Mouse (Mus musculus): ENCODE measurements at regions not wholly inside any gene's neighbourhood (a gene's known extent, or its start where the extent isn't known, plus 50 kb on each side); places are given as distances from the start of the nearest gene placed in this dataset.

- H3K4me3 ChIP-seq (ENCODE audit: insufficient read depth in 1 of 2, low read depth in 1 of 2, low read length in 2 of 2, poor library complexity in 1 of 2, severe bottlenecking in 1 of 2) = no peak overlapping the region
- in situ Hi-C loops (cut with MboI; ENCODE audit: low sequenced_read_pairs in 2 of 2, unreplicated experiment in 2 of 2) = no loop called here
- H3K9ac ChIP-seq (ENCODE audit: insufficient read depth, low read depth, low read length, poor library complexity, severe bottlenecking) = no peak overlapping the region
- TF ChIP-seq MAFK (IDR thresholded peaks at IDR 0.05; ENCODE audit: insufficient read depth, low read depth, low read length) = no peak
- no peak for TF ChIP-seq ZC3H11A (IDR thresholded peaks at IDR 0.05; ENCODE audit: borderline replicate concordance, low read depth, low read length)
- no peak for TF ChIP-seq ZNF384 (IDR thresholded peaks at IDR 0.05; ENCODE audit: low read depth, low read length)
- TF ChIP-seq CHD2 (IDR thresholded peaks at IDR 0.05; ENCODE audit: low read depth, low read length) = no peak
- TF ChIP-seq HCFC1 (IDR thresholded peaks at IDR 0.05; ENCODE audit: borderline replicate concordance, insufficient read depth, low read length) = no peak
- H3K4me1 ChIP-seq (ENCODE audit: control insufficient read depth in 2 of 2, insufficient read depth in 2 of 2, low read length in 2 of 2, poor library complexity in 1 of 2) = no peaks in the 10 kb centered on the region
- no peaks in the 10 kb centered on the region for H3K9me3 ChIP-seq (ENCODE audit: control insufficient read depth, insufficient read depth, low read depth, low read length)
- H3K36me3 ChIP-seq (ENCODE audit: control insufficient read depth, insufficient read depth, low read length, poor library complexity, severe bottlenecking) = no peaks in the 10 kb centered on the region
- no peak overlapping the region for H3K27ac ChIP-seq (ENCODE audit: insufficient read depth, low read depth, low read length, poor library complexity, severe bottlenecking)
- no peak for DNase-seq (ENCODE audit: low read depth, low spot score)
Measured at GRCm38 (mm10) chr7:129794276-129794675, 202.6 kb downstream of the Wdr11 start.

DNA sequence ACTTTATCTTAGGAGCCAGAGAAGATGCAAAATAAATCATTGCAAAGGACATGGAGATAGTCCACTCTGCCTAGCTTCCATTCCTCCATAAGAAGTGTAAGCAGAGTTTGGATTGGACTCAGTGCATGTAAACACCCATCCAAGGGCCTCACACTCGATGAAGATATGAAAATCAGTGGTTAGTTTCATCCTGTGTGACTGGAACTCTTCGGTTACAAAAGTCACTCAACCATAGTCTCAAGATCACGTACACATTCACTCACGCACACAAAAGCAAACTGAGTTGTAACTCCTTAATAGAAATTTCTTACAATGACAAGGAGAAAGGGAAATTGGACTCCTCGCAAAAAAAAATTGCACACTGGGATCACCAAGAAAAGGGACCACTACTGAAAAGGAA is 206.9 kb downstream of the Wdr11 start:
- no peak overlapping the region for H3K4me3 ChIP-seq (ENCODE audit: insufficient read depth in 1 of 2, low read depth in 1 of 2, low read length in 2 of 2, poor library complexity in 1 of 2, severe bottlenecking in 1 of 2)
- no peak for DNase-seq (ENCODE audit: low read depth, low spot score)
- no peak overlapping the region for H3K9ac ChIP-seq (ENCODE audit: insufficient read depth, low read depth, low read length, poor library complexity, severe bottlenecking)
- no peaks in the 10 kb centered on the region for H3K4me1 ChIP-seq (ENCODE audit: control insufficient read depth in 2 of 2, insufficient read depth in 2 of 2, low read length in 2 of 2, poor library complexity in 1 of 2)
- H3K9me3 ChIP-seq (ENCODE audit: control insufficient read depth, insufficient read depth, low read depth, low read length) = no peaks in the 10 kb centered on the region
- no peak for TF ChIP-seq ZNF384 (IDR thresholded peaks at IDR 0.05; ENCODE audit: low read depth, low read length)
- no peak for TF ChIP-seq HCFC1 (IDR thresholded peaks at IDR 0.05; ENCODE audit: borderline replicate concordance, insufficient read depth, low read length)
- no peak for TF ChIP-seq CHD2 (IDR thresholded peaks at IDR 0.05; ENCODE audit: low read depth, low read length)
- TF ChIP-seq MAFK (IDR thresholded peaks at IDR 0.05; ENCODE audit: insufficient read depth, low read depth, low read length) = no peak
- TF ChIP-seq ZC3H11A (IDR thresholded peaks at IDR 0.05; ENCODE audit: borderline replicate concordance, low read depth, low read length) = no peak
- in situ Hi-C loops (cut with MboI; ENCODE audit: low sequenced_read_pairs in 2 of 2, unreplicated experiment in 2 of 2) = no loop called here
- H3K36me3 ChIP-seq (ENCODE audit: control insufficient read depth, insufficient read depth, low read length, poor library complexity, severe bottlenecking) = no peaks in the 10 kb centered on the region
- no peak overlapping the region for H3K27ac ChIP-seq (ENCODE audit: insufficient read depth, low read depth, low read length, poor library complexity, severe bottlenecking)

GRCm38 (mm10) chr7:129800461-129800867 is 208.8 kb downstream of the Wdr11 start:
- no peak for TF ChIP-seq MAFK (IDR thresholded peaks at IDR 0.05; ENCODE audit: insufficient read depth, low read depth, low read length)
- no peak for TF ChIP-seq ZNF384 (IDR thresholded peaks at IDR 0.05; ENCODE audit: low read depth, low read length)
- TF ChIP-seq ZC3H11A (IDR thresholded peaks at IDR 0.05; ENCODE audit: borderline replicate concordance, low read depth, low read length) = no peak
- TF ChIP-seq HCFC1 (IDR thresholded peaks at IDR 0.05; ENCODE audit: borderline replicate concordance, insufficient read depth, low read length) = no peak
- no peak for TF ChIP-seq CHD2 (IDR thresholded peaks at IDR 0.05; ENCODE audit: low read depth, low read length)
- no peak overlapping the region for H3K27ac ChIP-seq (ENCODE audit: insufficient read depth, low read depth, low read length, poor library complexity, severe bottlenecking)
- H3K4me1 ChIP-seq (ENCODE audit: control insufficient read depth in 2 of 2, insufficient read depth in 2 of 2, low read length in 2 of 2, poor library complexity in 1 of 2) = no peaks in the 10 kb centered on the region
- in situ Hi-C loops (cut with MboI; ENCODE audit: low sequenced_read_pairs in 2 of 2, unreplicated experiment in 2 of 2) = no loop called here
- DNase-seq (ENCODE audit: low read depth, low spot score) = no peak
- no peaks in the 10 kb centered on the region for H3K36me3 ChIP-seq (ENCODE audit: control insufficient read depth, insufficient read depth, low read length, poor library complexity, severe bottlenecking)
- H3K4me3 ChIP-seq (ENCODE audit: insufficient read depth in 1 of 2, low read depth in 1 of 2, low read length in 2 of 2, poor library complexity in 1 of 2, severe bottlenecking in 1 of 2) = no peak overlapping the region
- H3K9ac ChIP-seq (ENCODE audit: insufficient read depth, low read depth, low read length, poor library complexity, severe bottlenecking) = no peak overlapping the region
- no peaks in the 10 kb centered on the region for H3K9me3 ChIP-seq (ENCODE audit: control insufficient read depth, insufficient read depth, low read depth, low read length)

- H3K4me1 ChIP-seq (ENCODE audit: control insufficient read depth in 2 of 2, insufficient read depth in 2 of 2, low read length in 2 of 2, poor library complexity in 1 of 2) = no peaks in the 10 kb centered on the region
- no peak for DNase-seq (ENCODE audit: low read depth, low spot score)
- H3K4me3 ChIP-seq (ENCODE audit: insufficient read depth in 1 of 2, low read depth in 1 of 2, low read length in 2 of 2, poor library complexity in 1 of 2, severe bottlenecking in 1 of 2) = no peak overlapping the region
- H3K36me3 ChIP-seq (ENCODE audit: control insufficient read depth, insufficient read depth, low read length, poor library complexity, severe bottlenecking) = no peaks in the 10 kb centered on the region
- TF ChIP-seq ZC3H11A (IDR thresholded peaks at IDR 0.05; ENCODE audit: borderline replicate concordance, low read depth, low read length) = no peak
- no peak for TF ChIP-seq MAFK (IDR thresholded peaks at IDR 0.05; ENCODE audit: insufficient read depth, low read depth, low read length)
- no peak for TF ChIP-seq ZNF384 (IDR thresholded peaks at IDR 0.05; ENCODE audit: low read depth, low read length)
- no peak for TF ChIP-seq CHD2 (IDR thresholded peaks at IDR 0.05; ENCODE audit: low read depth, low read length)
- no peak for TF ChIP-seq HCFC1 (IDR thresholded peaks at IDR 0.05; ENCODE audit: borderline replicate concordance, insufficient read depth, low read length)
- no peaks in the 10 kb centered on the region for H3K9me3 ChIP-seq (ENCODE audit: control insufficient read depth, insufficient read depth, low read depth, low read length)
- H3K27ac ChIP-seq (ENCODE audit: insufficient read depth, low read depth, low read length, poor library complexity, severe bottlenecking) = no peak overlapping the region
- H3K9ac ChIP-seq (ENCODE audit: insufficient read depth, low read depth, low read length, poor library complexity, severe bottlenecking) = no peak overlapping the region
- in situ Hi-C loops (cut with MboI; ENCODE audit: low sequenced_read_pairs in 2 of 2, unreplicated experiment in 2 of 2) = no loop called here
Measured at GRCm38 (mm10) chr7:129801431-129801847, 209.8 kb downstream of the Wdr11 start.

- no peak overlapping the region for H3K9ac ChIP-seq (ENCODE audit: insufficient read depth, low read depth, low read length, poor library complexity, severe bottlenecking)
- DNase-seq (ENCODE audit: low read depth, low spot score) = no peak
- no peak for TF ChIP-seq ZC3H11A (IDR thresholded peaks at IDR 0.05; ENCODE audit: borderline replicate concordance, low read depth, low read length)
- no peak for TF ChIP-seq CHD2 (IDR thresholded peaks at IDR 0.05; ENCODE audit: low read depth, low read length)
- no peak for TF ChIP-seq HCFC1 (IDR thresholded peaks at IDR 0.05; ENCODE audit: borderline replicate concordance, insufficient read depth, low read length)
- no peak for TF ChIP-seq ZNF384 (IDR thresholded peaks at IDR 0.05; ENCODE audit: low read depth, low read length)
- no peak for TF ChIP-seq MAFK (IDR thresholded peaks at IDR 0.05; ENCODE audit: insufficient read depth, low read depth, low read length)
- in situ Hi-C loops (cut with MboI; ENCODE audit: low sequenced_read_pairs in 2 of 2, unreplicated experiment in 2 of 2) = no loop called here
- H3K27ac ChIP-seq (ENCODE audit: insufficient read depth, low read depth, low read length, poor library complexity, severe bottlenecking) = no peak overlapping the region
- no peak overlapping the region for H3K4me3 ChIP-seq (ENCODE audit: insufficient read depth in 1 of 2, low read depth in 1 of 2, low read length in 2 of 2, poor library complexity in 1 of 2, severe bottlenecking in 1 of 2)
- no peaks in the 10 kb centered on the region for H3K4me1 ChIP-seq (ENCODE audit: control insufficient read depth in 2 of 2, insufficient read depth in 2 of 2, low read length in 2 of 2, poor library complexity in 1 of 2)
- no peaks in the 10 kb centered on the region for H3K9me3 ChIP-seq (ENCODE audit: control insufficient read depth, insufficient read depth, low read depth, low read length)
- no peaks in the 10 kb centered on the region for H3K36me3 ChIP-seq (ENCODE audit: control insufficient read depth, insufficient read depth, low read length, poor library complexity, severe bottlenecking)
Measured at GRCm38 (mm10) chr7:129802168-129802567, 210.5 kb downstream of the Wdr11 start.

Measured in ES-E14 (cell line).